Mouse (Mus musculus): ENCODE results near the gene Plk1.

- TF ChIP-seq CTCF (IDR thresholded peaks at IDR 0.05; ENCODE audit: low read depth, low read length) (no peak), POLR2AphosphoS5 (IDR thresholded peaks at IDR 0.05; ENCODE audit: insufficient replicate concordance, low read depth, low read length) (no peak), GATA1 (IDR thresholded peaks at IDR 0.05; ENCODE audit: borderline replicate concordance, low read length) (no peak), TAL1 (conservative IDR thresholded peaks at IDR 0.05; ENCODE audit: low read depth, low read length) (no peak)
These were observed 6.8 kb upstream of the Plk1 start for GRCm38 (mm10) chr7:122152473-122152872.

Measured in G1E (cell line).